Mouse (Mus musculus): ENCODE results near the gene Aif1. TPM values are rescaled to one million over a fixed set of nuclear protein-coding genes. Genes with fewer than 3 reads are reported as not detected.

The Aif1 gene
- polyA plus RNA-seq, 1 experiment: 8.9 TPM

DNA sequence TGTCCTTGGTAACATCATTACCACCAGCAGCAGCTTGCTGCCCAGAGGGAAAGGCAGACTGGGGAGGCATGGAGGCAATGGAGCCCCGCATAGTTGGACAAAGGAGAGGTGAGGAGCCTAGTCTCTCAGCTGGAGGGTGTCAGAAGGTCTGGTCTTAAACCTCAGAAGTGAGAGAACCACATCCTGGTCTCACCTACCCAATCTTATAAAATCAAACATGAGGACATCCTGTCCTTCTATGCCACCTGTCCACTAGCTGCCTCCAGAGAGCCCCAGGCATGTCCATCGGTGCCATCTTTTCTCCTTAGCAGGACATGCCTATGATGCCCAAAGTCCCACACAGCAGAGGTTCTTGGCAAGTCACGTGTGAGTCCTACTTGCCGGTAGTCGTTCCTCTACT lies 4.2 kb upstream of the Aif1 start:
- 89% methylated on average over 5 of the region's 5 CpGs for WGBS
- DNase-seq: no peak
- H3K4me1 ChIP-seq (replicated peaks; ENCODE audit: control insufficient read depth, insufficient read depth, low read length): peaks cover 18% of the 10 kb centered on the region
- no peak overlapping the region for H3K4me3 ChIP-seq (ENCODE audit: control insufficient read depth, insufficient read depth, low read length)
- TF ChIP-seq POLR2A (IDR thresholded peaks at IDR 0.05; ENCODE audit: control insufficient read depth, extremely low read depth, insufficient read depth, low read length, poor library complexity): no peak
- TF ChIP-seq CTCF (IDR thresholded peaks at IDR 0.05; ENCODE audit: borderline replicate concordance, control insufficient read depth, extremely low read depth, insufficient read depth, low read length, poor library complexity): no peak
- H3K27ac ChIP-seq (ENCODE audit: control insufficient read depth, insufficient read depth, low read length): no peak overlapping the region
- no peaks in the 10 kb centered on the region for H3K36me3 ChIP-seq (ENCODE audit: control insufficient read depth, insufficient read depth, low read length)
- no peaks in the 10 kb centered on the region for H3K27me3 ChIP-seq (ENCODE audit: control insufficient read depth, insufficient read depth, low read length)

DNA sequence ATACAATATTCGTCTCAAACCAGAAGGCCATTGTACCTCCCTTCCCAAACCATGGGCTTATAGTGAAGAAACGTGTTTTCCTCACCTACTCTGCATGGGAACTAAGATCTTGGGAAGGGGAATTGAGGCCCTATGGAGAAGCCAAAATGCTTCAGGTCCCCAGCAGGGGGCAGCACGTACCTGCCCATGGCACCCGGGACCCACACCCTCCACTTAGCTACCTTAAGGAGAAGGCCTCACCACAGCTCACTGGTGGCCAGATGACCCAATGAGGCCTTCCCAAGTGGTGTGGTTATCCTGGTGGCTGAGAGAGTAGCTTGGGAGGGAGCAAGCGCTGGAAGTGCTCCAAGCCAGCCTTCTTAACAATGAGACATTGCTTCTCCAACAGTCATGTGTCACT lies 2.7 kb upstream of the Aif1 start:
- no peaks in the 10 kb centered on the region for H3K27me3 ChIP-seq (ENCODE audit: control insufficient read depth, insufficient read depth, low read length)
- peak; percentile 83 for DNase-seq
- H3K4me3 ChIP-seq (ENCODE audit: control insufficient read depth, insufficient read depth, low read length): no peak overlapping the region
- no peaks in the 10 kb centered on the region for H3K36me3 ChIP-seq (ENCODE audit: control insufficient read depth, insufficient read depth, low read length)
- TF ChIP-seq CTCF (IDR thresholded peaks at IDR 0.05; ENCODE audit: borderline replicate concordance, control insufficient read depth, extremely low read depth, insufficient read depth, low read length, poor library complexity) (peak; percentile 95), POLR2A (IDR thresholded peaks at IDR 0.05; ENCODE audit: control insufficient read depth, extremely low read depth, insufficient read depth, low read length, poor library complexity) (no peak)
- H3K4me1 ChIP-seq (replicated peaks; ENCODE audit: control insufficient read depth, insufficient read depth, low read length): peaks cover 18% of the 10 kb centered on the region
- no peak overlapping the region for H3K27ac ChIP-seq (ENCODE audit: control insufficient read depth, insufficient read depth, low read length)
- WGBS: 15% methylated on average over 5 of the region's 5 CpGs

DNA sequence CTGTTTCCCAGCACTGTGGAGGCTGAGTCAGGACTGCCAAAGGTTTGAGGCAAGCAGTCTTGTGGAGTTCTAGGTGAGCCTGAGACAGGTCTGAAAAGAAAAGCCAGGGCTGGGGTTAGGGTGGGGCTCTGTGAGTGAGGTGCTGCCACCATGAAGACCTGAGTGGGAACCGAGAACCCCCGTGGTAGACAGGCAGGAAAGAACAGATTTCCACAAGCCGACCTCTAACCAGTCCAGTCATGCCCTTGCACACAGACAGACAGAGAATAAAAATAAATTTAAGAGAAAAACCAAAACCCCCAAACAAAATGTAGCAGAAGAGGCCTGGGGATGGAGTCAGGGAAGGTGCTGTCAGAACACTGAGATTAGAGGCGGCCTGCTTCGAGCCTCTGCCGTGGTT lies 486 bp downstream of the Aif1 start:
- Histone ChIP-seq H3K36me3 (ENCODE audit: control insufficient read depth, insufficient read depth, low read length) (no peaks in the 10 kb centered on the region), H3K27ac (ENCODE audit: control insufficient read depth, insufficient read depth, low read length) (no peak overlapping the region), H3K4me1 (replicated peaks; ENCODE audit: control insufficient read depth, insufficient read depth, low read length) (peaks cover 32% of the 10 kb centered on the region), H3K4me3 (ENCODE audit: control insufficient read depth, insufficient read depth, low read length) (no peak overlapping the region), H3K27me3 (ENCODE audit: control insufficient read depth, insufficient read depth, low read length) (no peaks in the 10 kb centered on the region)
- no peak for TF ChIP-seq CTCF (IDR thresholded peaks at IDR 0.05; ENCODE audit: borderline replicate concordance, control insufficient read depth, extremely low read depth, insufficient read depth, low read length, poor library complexity)
- TF ChIP-seq POLR2A (IDR thresholded peaks at IDR 0.05; ENCODE audit: control insufficient read depth, extremely low read depth, insufficient read depth, low read length, poor library complexity): no peak
- WGBS: 72% methylated on average over 6 of the region's 6 CpGs
- DNase-seq: no peak

DNA sequence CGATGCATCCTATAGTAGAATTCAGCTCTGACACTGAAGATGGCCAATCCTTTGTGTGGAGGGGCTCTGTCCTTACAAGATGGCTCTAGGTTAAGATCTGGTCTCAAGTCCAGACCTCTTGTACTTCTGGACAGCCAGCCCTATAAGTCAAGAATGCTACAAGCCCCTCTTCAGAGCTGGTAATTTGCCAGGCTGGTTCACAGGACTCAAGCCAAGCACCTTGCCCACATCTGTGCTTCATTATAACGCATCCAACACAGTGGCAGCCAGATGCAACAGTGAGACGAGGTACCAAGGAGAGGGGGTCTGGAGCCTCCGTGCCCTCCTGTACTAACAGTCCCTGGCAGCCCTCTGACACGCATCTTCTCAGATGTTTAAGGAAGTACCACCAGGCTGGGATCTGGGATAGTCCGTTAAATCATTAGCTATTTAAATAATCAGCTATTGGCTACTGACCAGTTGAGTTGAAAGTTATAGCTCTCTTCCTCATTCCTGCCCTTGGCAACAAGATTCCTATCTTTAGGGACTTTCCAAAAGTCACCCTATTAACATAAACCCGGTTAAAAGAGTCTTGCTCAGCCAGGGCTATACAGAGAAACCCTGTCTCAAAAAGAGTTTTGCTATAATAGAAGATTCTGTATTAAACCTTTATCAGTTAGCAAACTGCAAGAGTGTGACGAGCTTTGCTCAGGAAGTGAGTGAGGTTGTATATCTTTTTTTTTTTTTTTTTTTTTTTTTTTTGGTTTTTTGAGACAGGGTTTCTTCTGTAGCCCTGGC lies 1.5 kb downstream of the Aif1 start:
- TF ChIP-seq POLR2A (IDR thresholded peaks at IDR 0.05; ENCODE audit: control insufficient read depth, extremely low read depth, insufficient read depth, low read length, poor library complexity): no peak
- no peak for TF ChIP-seq CTCF (IDR thresholded peaks at IDR 0.05; ENCODE audit: borderline replicate concordance, control insufficient read depth, extremely low read depth, insufficient read depth, low read length, poor library complexity)
- 70% methylated on average over 8 of the region's 8 CpGs for WGBS

DNA sequence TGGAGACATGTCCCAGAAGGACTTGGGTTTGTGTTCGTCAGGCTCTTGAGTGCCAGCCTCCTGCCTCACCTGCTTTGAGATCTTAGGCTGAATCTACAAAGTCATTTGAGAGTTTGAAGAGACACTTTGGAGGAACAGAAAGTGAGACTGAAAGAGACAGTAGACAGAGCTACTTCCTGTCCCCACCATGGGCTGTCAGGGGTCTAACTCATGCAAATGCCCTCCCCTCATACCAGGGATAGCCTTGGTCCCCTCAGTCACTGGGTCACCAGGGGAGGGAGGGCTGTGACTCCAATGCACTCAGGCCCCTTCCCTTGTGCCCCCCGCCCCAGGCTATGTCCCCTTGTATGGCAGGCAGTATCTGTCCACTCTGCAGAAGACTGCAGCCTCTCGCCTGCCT lies 2.5 kb downstream of the Aif1 start:
- WGBS: 56% methylated on average over 3 of the region's 3 CpGs
- Histone ChIP-seq H3K27me3 (ENCODE audit: control insufficient read depth, insufficient read depth, low read length) (no peaks in the 10 kb centered on the region), H3K36me3 (ENCODE audit: control insufficient read depth, insufficient read depth, low read length) (no peaks in the 10 kb centered on the region), H3K4me1 (replicated peaks; ENCODE audit: control insufficient read depth, insufficient read depth, low read length) (peaks cover 28% of the 10 kb centered on the region), H3K27ac (ENCODE audit: control insufficient read depth, insufficient read depth, low read length) (peak overlapping the region; percentile 87), H3K4me3 (ENCODE audit: control insufficient read depth, insufficient read depth, low read length) (no peak overlapping the region)
- TF ChIP-seq POLR2A (IDR thresholded peaks at IDR 0.05; ENCODE audit: control insufficient read depth, extremely low read depth, insufficient read depth, low read length, poor library complexity) (no peak), CTCF (IDR thresholded peaks at IDR 0.05; ENCODE audit: borderline replicate concordance, control insufficient read depth, extremely low read depth, insufficient read depth, low read length, poor library complexity) (no peak)
- no peak for DNase-seq

More for the DNA sequence above, 1.5 kb downstream of the Aif1 start:
- Histone ChIP-seq H3K27me3 (ENCODE audit: control insufficient read depth, insufficient read depth, low read length) (no peaks in the 10 kb centered on the region), H3K4me1 (replicated peaks; ENCODE audit: control insufficient read depth, insufficient read depth, low read length) (peaks cover 27% of the 10 kb centered on the region), H3K27ac (ENCODE audit: control insufficient read depth, insufficient read depth, low read length) (no peak overlapping the region; the same call in 1 of the 2 replicates), H3K4me3 (ENCODE audit: control insufficient read depth, insufficient read depth, low read length) (no peak overlapping the region), H3K36me3 (ENCODE audit: control insufficient read depth, insufficient read depth, low read length) (no peaks in the 10 kb centered on the region)
- no peak for DNase-seq

DNA sequence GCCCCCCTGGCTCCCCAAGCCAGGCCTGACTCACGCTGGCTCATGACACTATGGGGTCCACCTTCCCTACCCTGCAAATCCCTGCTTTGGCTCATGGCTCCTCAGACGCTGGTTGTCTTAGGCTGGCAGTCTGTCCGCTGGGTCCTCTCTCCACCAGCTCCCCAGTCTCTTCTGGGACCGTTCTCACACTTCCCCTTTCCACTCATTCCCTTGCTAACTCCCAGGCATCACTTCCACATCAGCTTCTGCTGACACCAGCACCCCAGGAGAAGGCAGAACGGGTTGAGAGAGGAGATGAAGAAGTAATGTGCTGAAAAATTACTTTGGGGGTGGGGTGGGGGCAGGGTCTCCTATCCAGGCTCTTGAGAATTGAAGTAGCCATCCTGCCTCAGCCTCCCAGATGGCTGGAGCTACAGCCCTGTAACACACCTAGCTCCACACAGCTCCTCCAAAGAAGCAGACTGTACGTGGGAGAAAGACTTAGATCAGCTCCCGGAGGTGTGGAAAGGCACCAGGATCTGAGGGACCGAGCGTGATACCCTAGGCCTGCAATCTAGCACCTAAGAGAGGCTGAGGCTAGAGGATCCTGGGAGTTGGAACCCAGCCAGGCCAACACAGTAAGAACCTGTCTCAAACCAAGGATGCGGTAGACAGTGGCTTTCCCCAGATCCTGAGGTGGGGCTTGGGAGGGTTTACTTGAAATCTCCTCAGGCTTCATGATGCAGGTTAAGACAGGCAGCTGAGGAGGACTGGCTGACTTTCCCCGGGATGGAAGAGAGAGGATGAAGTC lies 3.2 kb downstream of the Aif1 start:
- WGBS: 64% methylated on average over 11 of the region's 11 CpGs
- Histone ChIP-seq H3K27ac (ENCODE audit: control insufficient read depth, insufficient read depth, low read length) (peak overlapping the region; percentile 87), H3K27me3 (ENCODE audit: control insufficient read depth, insufficient read depth, low read length) (no peaks in the 10 kb centered on the region), H3K4me1 (replicated peaks; ENCODE audit: control insufficient read depth, insufficient read depth, low read length) (peaks cover 28% of the 10 kb centered on the region), H3K4me3 (ENCODE audit: control insufficient read depth, insufficient read depth, low read length) (0 out of 2 replicates have a peak overlapping the region, but pooled peaks have one; percentile 3), H3K36me3 (ENCODE audit: control insufficient read depth, insufficient read depth, low read length) (no peaks in the 10 kb centered on the region)
- TF ChIP-seq POLR2A (IDR thresholded peaks at IDR 0.05; ENCODE audit: control insufficient read depth, extremely low read depth, insufficient read depth, low read length, poor library complexity) (no peak), CTCF (IDR thresholded peaks at IDR 0.05; ENCODE audit: borderline replicate concordance, control insufficient read depth, extremely low read depth, insufficient read depth, low read length, poor library complexity) (no peak)
- DNase-seq: no peak

Data from thymus, adult 2 months (tissue).